Mouse (Mus musculus) ES-E14 (cell line): ENCODE measurements at regions not wholly inside any gene's neighbourhood (a gene's known extent, or its start where the extent isn't known, plus 50 kb on each side); places are given as distances from the start of the nearest gene placed in this dataset.

Experiments
- DNase-seq: peaks from one replicate; pipeline ENCODE4 v3.0.0-alpha.2; 2013; ENCODE audit warnings: low read depth, low spot score
- H3K27ac ChIP-seq: 2 replicates; pipeline ENCODE4 v1.5.1; 2012; ENCODE audit warnings: low read depth, mild to moderate bottlenecking, low read length, moderate library complexity, mixed read lengths; ENCODE audit not compliant: poor library complexity, insufficient read depth, severe bottlenecking
- H3K36me3 ChIP-seq: 2 replicates; pipeline ENCODE4 v1.6.1; 2012; ENCODE audit warnings: mild to moderate bottlenecking, low read length, moderate library complexity, mixed read lengths; ENCODE audit not compliant: control insufficient read depth, poor library complexity, insufficient read depth, severe bottlenecking
- H3K4me1 ChIP-seq, 2 experiments: fragments of 150-350 bp in 1 of 2; sonication (generic) in 1 of 2; 2 replicates each; pipeline ENCODE4 v1.6.1; 2012; ENCODE audit warnings: low read length in 2 of 2, mild to moderate bottlenecking in 1 of 2, mixed read lengths in 1 of 2; ENCODE audit not compliant: control insufficient read depth in 2 of 2, insufficient read depth in 2 of 2, poor library complexity in 1 of 2
- H3K4me3 ChIP-seq, 2 experiments: fragments of 150-350 bp in 1 of 2; sonication (generic) in 1 of 2; 2 replicates each; pipeline ENCODE4 v1.5.1; 2012; ENCODE audit warnings: low read length in 2 of 2, low read depth in 1 of 2, mild to moderate bottlenecking in 1 of 2, mixed read lengths in 1 of 2; ENCODE audit not compliant: insufficient read depth in 1 of 2, poor library complexity in 1 of 2, severe bottlenecking in 1 of 2
- H3K9ac ChIP-seq: 2 replicates; pipeline ENCODE4 v1.6.1; 2012; ENCODE audit warnings: low read depth, mild to moderate bottlenecking, low read length, mixed read lengths; ENCODE audit not compliant: poor library complexity, insufficient read depth, severe bottlenecking
- H3K9me3 ChIP-seq: fragments of 150-350 bp; sonication (generic); 2 replicates; pipeline ENCODE4 v1.6.1; 2012; ENCODE audit warnings: low read depth, mild to moderate bottlenecking, low read length; ENCODE audit not compliant: control insufficient read depth, insufficient read depth
- CHD2 ChIP-seq: IDR thresholded peaks from 2 replicates; pipeline ENCODE4 v1.6.1; 2014; ENCODE audit warnings: mild to moderate bottlenecking, low read depth, low read length, inconsistent platforms
- HCFC1 ChIP-seq: IDR thresholded peaks from 2 replicates; pipeline ENCODE4 v1.6.1; 2012; ENCODE audit warnings: low read length, inconsistent platforms, borderline replicate concordance; ENCODE audit not compliant: insufficient read depth
- MAFK ChIP-seq: IDR thresholded peaks from 2 replicates; pipeline ENCODE4 v1.6.1; 2014; ENCODE audit warnings: mild to moderate bottlenecking, low read depth, low read length, inconsistent platforms; ENCODE audit not compliant: insufficient read depth
- ZC3H11A ChIP-seq: IDR thresholded peaks from 2 replicates; pipeline ENCODE4 v1.6.1; 2012; ENCODE audit warnings: low read depth, mild to moderate bottlenecking, inconsistent platforms, low read length, borderline replicate concordance
- ZNF384 ChIP-seq: IDR thresholded peaks from 2 replicates; pipeline ENCODE4 v1.6.1; 2012; ENCODE audit warnings: low read depth, low read length, inconsistent platforms
- in situ Hi-C, 2 experiments: fragments of 600-800 bp; cut with MboI; formaldehyde crosslinking; loops; one replicate each; pipeline ENCODE4 v1.15.1; 2025; ENCODE audit warnings: low sequenced_read_pairs in 2 of 2, inconsistent platforms in 1 of 2; ENCODE audit not compliant: unreplicated experiment in 2 of 2

DNA sequence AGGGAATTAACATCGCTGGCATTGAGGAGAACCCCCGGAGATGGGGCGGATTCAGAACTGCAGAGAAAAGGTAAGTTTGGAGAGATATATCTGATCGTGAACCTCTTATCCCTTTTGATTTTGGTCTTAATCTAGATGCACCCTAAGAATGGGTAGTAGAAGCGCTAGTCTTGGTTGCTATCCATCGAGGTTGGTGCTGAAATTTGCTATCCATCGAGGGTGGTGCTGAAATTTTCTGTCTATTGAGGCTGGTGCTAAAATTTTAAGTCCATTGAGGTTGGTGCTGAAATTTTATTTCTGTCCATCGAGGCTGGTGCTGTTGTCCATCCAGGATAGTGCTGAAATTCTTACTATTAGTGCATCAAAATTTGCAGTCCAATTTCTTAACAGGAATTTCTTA lies 80.4 kb downstream of the Scgb1b3 start:
- no peak overlapping the region for H3K27ac ChIP-seq
- H3K9me3 ChIP-seq = no peaks in the 10 kb centered on the region
- no peak overlapping the region for H3K9ac ChIP-seq
- no peaks in the 10 kb centered on the region for H3K36me3 ChIP-seq
- H3K4me1 ChIP-seq = no peaks in the 10 kb centered on the region
- H3K4me3 ChIP-seq = no peak overlapping the region
- DNase-seq = peak; percentile 26
- in situ Hi-C loops = no loop called here
- TF ChIP-seq CHD2 (no peak), MAFK (no peak), ZNF384 (no peak), HCFC1 (no peak), ZC3H11A (no peak)
